Mouse (Mus musculus): ENCODE measurements around the gene Nsun5. TPM values are rescaled to one million over a fixed set of nuclear protein-coding genes. Genes with fewer than 3 reads are reported as not detected.

Nsun5 gene
- polyA plus RNA-seq, 1 experiment from 2014 or later: 35.3 TPM

DNA sequence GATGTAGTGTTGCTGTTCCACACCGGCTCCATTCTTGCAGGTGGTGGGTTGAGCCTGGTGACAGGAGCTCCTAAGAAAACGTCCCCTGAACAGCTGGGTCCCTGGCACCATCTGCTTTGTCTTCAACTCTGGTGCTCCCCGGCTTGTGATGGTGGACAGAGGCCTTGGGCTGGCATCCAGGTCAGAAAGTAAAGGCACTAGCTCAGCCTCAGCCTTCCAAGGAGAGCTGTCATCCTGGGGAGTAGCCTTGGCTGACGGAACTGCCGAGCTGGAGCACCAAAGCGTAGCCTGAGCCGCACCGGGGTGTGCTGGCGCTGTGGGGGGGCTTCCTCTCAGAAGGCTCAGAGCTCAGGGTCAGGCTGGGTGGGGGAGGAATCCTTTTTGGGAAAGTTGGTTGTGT, 40.5 kb downstream of the Nsun5 start:
- H3K4me1 ChIP-seq: no peaks in the 10 kb centered on the region
- no peak overlapping the region for H3K27ac ChIP-seq
- no peak overlapping the region for H3K9ac ChIP-seq
- no peak overlapping the region for H3K4me2 ChIP-seq
- peaks cover 13% of the 10 kb centered on the region for H3K36me3 ChIP-seq (replicated peaks)
- no peaks in the 10 kb centered on the region for H3K27me3 ChIP-seq (replicated peaks)
- H3K4me3 ChIP-seq: no peak overlapping the region
- WGBS: 94% methylated on average over 9 of the region's 9 CpGs
- no peak for ATAC-seq (replicated peaks)
- H3K9me3 ChIP-seq: no peaks in the 10 kb centered on the region

Small RNA genes lying within 50 kb of the gene (microRNA-seq; reads per million reads assigned to microRNA genes)
- 2.2 reads per million, percentile 7 among the genes with 10 or more reads in this experiment for gene Mir7033

Other genes starting within 250 kb of the Nsun5 start
- gene Tbl2, start 220.3 kb upstream of the Nsun5 start, polyA plus RNA-seq (2015; fragmentation: Nextera tagmentation; extraction: Ambion mirVana): 13.2 and 13.4 TPM in 2 replicates
- 41.8 and 48.4 TPM in 2 replicates for gene Bcl7b, start 201.7 kb upstream of the Nsun5 start, polyA plus RNA-seq (2015; fragmentation: Nextera tagmentation; extraction: Ambion mirVana)
- gene Baz1b, start 182.7 kb upstream of the Nsun5 start, polyA plus RNA-seq (2015; fragmentation: Nextera tagmentation; extraction: Ambion mirVana): 30.5 and 30.9 TPM in 2 replicates
- 11.5 and 15.4 TPM in 2 replicates for gene Fzd9, start 118.7 kb upstream of the Nsun5 start, polyA plus RNA-seq (2015; fragmentation: Nextera tagmentation; extraction: Ambion mirVana)
- gene Fkbp6, start 19.9 kb upstream of the Nsun5 start, polyA plus RNA-seq (2015; fragmentation: Nextera tagmentation; extraction: Ambion mirVana): 0.18 TPM in 1 of 2 replicates, not detected in the other
- not detected in 2 replicates for gene Trim50, start 16.7 kb upstream of the Nsun5 start, polyA plus RNA-seq (2015; fragmentation: Nextera tagmentation; extraction: Ambion mirVana)
- gene Pom121, start 24.6 kb downstream of the Nsun5 start, polyA plus RNA-seq (2015; fragmentation: Nextera tagmentation; extraction: Ambion mirVana): 11.4 and 11.8 TPM in 2 replicates
- gene Hip1, start 175.2 kb downstream of the Nsun5 start, polyA plus RNA-seq (2015; fragmentation: Nextera tagmentation; extraction: Ambion mirVana): 37.6 and 38.2 TPM in 2 replicates
- not detected in 2 replicates for gene Ccl26, start 193.6 kb downstream of the Nsun5 start, polyA plus RNA-seq (2015; fragmentation: Nextera tagmentation; extraction: Ambion mirVana)
- 1.2 and 2.8 TPM in 2 replicates for gene Ccl24, start 203.1 kb downstream of the Nsun5 start, polyA plus RNA-seq (2015; fragmentation: Nextera tagmentation; extraction: Ambion mirVana)

Data from midbrain, embryonic 15.5 days (tissue).